Mouse (Mus musculus): ENCODE results near the gene Aasdh. TPM values are rescaled to one million over a fixed set of nuclear protein-coding genes. Genes with fewer than 3 reads are reported as not detected.

Gene Aasdh
- polyA plus RNA-seq, 1 experiment from 2014 or later: 18.2 TPM

DNA sequence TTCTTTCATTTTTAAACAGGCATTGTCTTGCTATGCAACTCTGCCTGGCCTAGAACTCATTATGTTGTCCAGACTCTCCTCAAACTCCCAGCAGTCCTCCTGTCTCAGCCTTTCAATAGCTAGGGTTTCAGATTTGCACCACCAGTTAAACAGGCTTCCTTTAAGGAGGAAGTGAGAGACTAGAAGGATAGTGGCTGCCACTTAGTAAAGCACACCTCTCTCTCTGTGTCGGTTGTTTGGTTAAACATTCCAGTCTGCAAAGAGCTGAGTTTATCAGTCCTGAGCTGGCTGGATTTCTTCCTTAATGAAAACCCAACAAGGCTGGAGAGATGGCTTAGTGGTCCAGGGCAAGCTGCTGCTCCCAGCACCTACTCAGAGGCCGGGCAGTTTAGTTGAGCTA, 12.7 kb downstream of the Aasdh start:
- DNase-seq (ENCODE audit: low spot score): peak; percentile 18
- H3K36me3 ChIP-seq (ENCODE audit: control insufficient read depth, insufficient read depth, low read length): peaks cover 54% of the 10 kb centered on the region

DNA sequence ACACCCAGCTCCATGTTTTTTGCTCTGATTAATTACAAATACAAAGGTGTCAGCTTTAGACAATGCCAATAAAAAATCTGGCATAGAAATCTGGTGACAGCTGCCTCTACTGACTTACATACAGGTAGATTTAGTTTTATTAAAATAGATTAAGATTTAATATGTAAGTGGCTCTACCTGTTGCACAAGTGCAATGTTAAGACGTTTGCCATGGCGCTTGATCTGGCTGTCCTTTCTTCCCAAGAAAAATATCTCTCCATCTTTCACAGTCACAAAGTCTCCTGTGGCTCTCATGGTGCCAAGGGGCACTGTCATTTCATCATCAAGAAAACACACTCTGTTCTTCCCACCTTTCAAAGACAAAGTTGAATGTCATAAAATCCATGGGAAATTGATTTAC, 18.3 kb downstream of the Aasdh start:
- no peak overlapping the region for H3K4me3 ChIP-seq (ENCODE audit: low read depth, low read length)
- ATAC-seq (replicated peaks; ENCODE audit: low FRiP score, low TSS enrichment, low read depth) (no peak), DNase-seq (ENCODE audit: low spot score) (no peak)
- no peak overlapping the region for H3K27ac ChIP-seq (ENCODE audit: low read depth)
- WGBS: 92% methylated on average over 2 of the region's 2 CpGs
- H3K9me3 ChIP-seq (ENCODE audit: control insufficient read depth, low read length): no peaks in the 10 kb centered on the region
- peaks cover 68% of the 10 kb centered on the region for H3K36me3 ChIP-seq (ENCODE audit: control insufficient read depth, insufficient read depth, low read length)
- H3K9ac ChIP-seq (ENCODE audit: low read length): no peak overlapping the region
- no peak overlapping the region for H3K4me2 ChIP-seq (ENCODE audit: low read length)
- no peaks in the 10 kb centered on the region for H3K27me3 ChIP-seq (replicated peaks; ENCODE audit: control insufficient read depth, insufficient read depth, low read length)
- no peaks in the 10 kb centered on the region for H3K4me1 ChIP-seq (replicated peaks; ENCODE audit: control insufficient read depth, insufficient read depth, low read length)

More for the DNA sequence above, 12.7 kb downstream of the Aasdh start:
- no peak for ATAC-seq (replicated peaks; ENCODE audit: low FRiP score, low TSS enrichment, low read depth)
- 57% methylated on average over 2 of the region's 2 CpGs for WGBS
- Histone ChIP-seq H3K4me2 (ENCODE audit: low read length) (no peak overlapping the region), H3K27me3 (replicated peaks; ENCODE audit: control insufficient read depth, insufficient read depth, low read length) (no peaks in the 10 kb centered on the region), H3K27ac (ENCODE audit: low read depth) (no peak overlapping the region), H3K9me3 (ENCODE audit: control insufficient read depth, low read length) (no peaks in the 10 kb centered on the region), H3K4me1 (replicated peaks; ENCODE audit: control insufficient read depth, insufficient read depth, low read length) (no peaks in the 10 kb centered on the region), H3K4me3 (ENCODE audit: low read depth, low read length) (no peak overlapping the region), H3K9ac (ENCODE audit: low read length) (no peak overlapping the region)

DNA sequence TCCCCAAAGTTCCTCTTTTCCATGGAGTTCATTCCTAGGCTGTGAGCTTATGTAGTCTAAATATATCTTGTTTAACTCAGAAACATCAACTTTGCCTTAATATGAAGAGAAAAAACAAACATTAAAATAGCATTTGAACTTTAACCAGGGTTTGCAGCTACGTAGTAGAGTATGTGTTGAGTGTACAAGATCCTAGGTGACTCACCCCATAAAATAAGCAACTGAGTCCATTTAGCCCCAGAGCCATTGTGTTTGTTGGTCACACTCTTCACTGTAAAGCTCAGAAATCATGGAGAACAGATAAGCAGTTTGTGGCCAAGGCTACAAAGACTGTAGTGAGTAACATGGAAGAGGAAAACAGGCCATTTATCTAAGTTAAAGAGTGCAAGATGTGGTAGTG, 21.2 kb downstream of the Aasdh start:
- Histone ChIP-seq H3K27ac (ENCODE audit: low read depth) (no peak overlapping the region), H3K4me1 (replicated peaks; ENCODE audit: control insufficient read depth, insufficient read depth, low read length) (no peaks in the 10 kb centered on the region), H3K4me2 (ENCODE audit: low read length) (no peak overlapping the region), H3K4me3 (ENCODE audit: low read depth, low read length) (no peak overlapping the region), H3K9me3 (ENCODE audit: control insufficient read depth, low read length) (no peaks in the 10 kb centered on the region), H3K9ac (ENCODE audit: low read length) (no peak overlapping the region), H3K36me3 (ENCODE audit: control insufficient read depth, insufficient read depth, low read length) (peaks cover 65% of the 10 kb centered on the region), H3K27me3 (replicated peaks; ENCODE audit: control insufficient read depth, insufficient read depth, low read length) (no peaks in the 10 kb centered on the region)
- DNase-seq (ENCODE audit: low spot score): no peak
- 85% methylated on average over 1 of the region's 1 CpGs for WGBS
- no peak for ATAC-seq (replicated peaks; ENCODE audit: low FRiP score, low TSS enrichment, low read depth)

DNA sequence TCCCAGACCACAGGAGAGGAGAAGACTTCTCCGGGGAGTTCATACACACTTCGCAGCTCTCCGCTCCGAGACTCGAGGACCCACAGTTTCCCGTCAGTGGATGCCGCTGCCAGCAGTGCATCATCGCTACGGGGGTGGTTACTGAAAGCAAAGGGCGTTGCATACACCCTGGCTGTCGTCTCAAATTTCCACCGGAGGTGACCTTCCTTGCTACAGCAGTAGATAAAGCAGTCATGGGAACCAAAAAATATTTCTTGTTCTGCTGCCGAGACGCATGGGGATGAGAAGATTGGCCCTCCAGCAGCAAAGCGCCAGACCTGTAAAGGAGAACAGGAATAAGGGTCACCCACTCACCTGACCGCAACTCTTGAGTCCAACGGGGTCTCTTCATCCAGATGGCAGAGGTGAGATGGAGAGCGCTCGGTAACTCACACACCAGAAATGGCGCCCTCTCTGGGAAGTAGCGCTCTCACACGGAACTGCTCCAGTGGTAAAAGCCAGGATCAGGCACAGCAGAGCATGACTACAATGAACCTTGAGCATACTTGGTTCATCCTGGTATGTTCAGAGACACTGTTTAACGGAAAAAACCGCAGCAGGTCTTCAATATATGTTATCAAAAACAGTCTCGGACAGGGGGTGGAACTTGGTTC, 29.1 kb downstream of the Aasdh start:
- DNase-seq (ENCODE audit: low spot score) (no peak), ATAC-seq (replicated peaks; ENCODE audit: low FRiP score, low TSS enrichment, low read depth) (no peak)
- no peak overlapping the region for H3K4me3 ChIP-seq (ENCODE audit: low read depth, low read length)
- H3K27me3 ChIP-seq (replicated peaks; ENCODE audit: control insufficient read depth, insufficient read depth, low read length): no peaks in the 10 kb centered on the region
- no peak overlapping the region for H3K4me2 ChIP-seq (ENCODE audit: low read length)
- no peak overlapping the region for H3K27ac ChIP-seq (ENCODE audit: low read depth)
- WGBS: 88% methylated on average over 25 of the region's 25 CpGs
- H3K9me3 ChIP-seq (ENCODE audit: control insufficient read depth, low read length): no peaks in the 10 kb centered on the region
- H3K4me1 ChIP-seq (replicated peaks; ENCODE audit: control insufficient read depth, insufficient read depth, low read length): no peaks in the 10 kb centered on the region
- peaks cover 52% of the 10 kb centered on the region for H3K36me3 ChIP-seq (ENCODE audit: control insufficient read depth, insufficient read depth, low read length)
- no peak overlapping the region for H3K9ac ChIP-seq (ENCODE audit: low read length)

- DNase-seq (ENCODE audit: low spot score) (no peak), ATAC-seq (replicated peaks; ENCODE audit: low FRiP score, low TSS enrichment, low read depth) (no peak)
- Histone ChIP-seq H3K27me3 (replicated peaks; ENCODE audit: control insufficient read depth, insufficient read depth, low read length) (no peaks in the 10 kb centered on the region), H3K4me3 (ENCODE audit: low read depth, low read length) (peak overlapping the region; percentile 33; the same call in 1 of the 2 replicates), H3K36me3 (ENCODE audit: control insufficient read depth, insufficient read depth, low read length) (peaks cover 39% of the 10 kb centered on the region), H3K9ac (ENCODE audit: low read length) (0 out of 2 replicates have a peak overlapping the region, but pooled peaks have one; percentile 13), H3K4me1 (replicated peaks; ENCODE audit: control insufficient read depth, insufficient read depth, low read length) (0 out of 2 replicates have a peak, but pooled peaks cover 3% of the 10 kb centered on the region), H3K9me3 (ENCODE audit: control insufficient read depth, low read length) (no peaks in the 10 kb centered on the region), H3K4me2 (ENCODE audit: low read length) (peak overlapping the region; percentile 47), H3K27ac (ENCODE audit: low read depth) (no peak overlapping the region)
- 66% methylated on average over 6 of the region's 6 CpGs for WGBS
Observed at GRCm38 (mm10) chr5:76869553-76869952, 35.8 kb downstream of the Aasdh start.

- Histone ChIP-seq H3K4me2 (ENCODE audit: low read length) (peak overlapping the region; percentile 47), H3K4me1 (replicated peaks; ENCODE audit: control insufficient read depth, insufficient read depth, low read length) (0 out of 2 replicates have a peak, but pooled peaks cover 3% of the 10 kb centered on the region), H3K27me3 (replicated peaks; ENCODE audit: control insufficient read depth, insufficient read depth, low read length) (no peaks in the 10 kb centered on the region), H3K4me3 (ENCODE audit: low read depth, low read length) (peak overlapping the region; percentile 33), H3K9ac (ENCODE audit: low read length) (no peak overlapping the region), H3K36me3 (ENCODE audit: control insufficient read depth, insufficient read depth, low read length) (peaks cover 35% of the 10 kb centered on the region), H3K27ac (ENCODE audit: low read depth) (no peak overlapping the region), H3K9me3 (ENCODE audit: control insufficient read depth, low read length) (no peaks in the 10 kb centered on the region)
- DNase-seq (ENCODE audit: low spot score): peak; percentile 67
- WGBS: 25% methylated on average over 16 of the region's 16 CpGs
- peak; percentile 76 for ATAC-seq (replicated peaks; ENCODE audit: low FRiP score, low TSS enrichment, low read depth)
Observed at GRCm38 (mm10) chr5:76868693-76869286, 36.5 kb downstream of the Aasdh start.

DNA sequence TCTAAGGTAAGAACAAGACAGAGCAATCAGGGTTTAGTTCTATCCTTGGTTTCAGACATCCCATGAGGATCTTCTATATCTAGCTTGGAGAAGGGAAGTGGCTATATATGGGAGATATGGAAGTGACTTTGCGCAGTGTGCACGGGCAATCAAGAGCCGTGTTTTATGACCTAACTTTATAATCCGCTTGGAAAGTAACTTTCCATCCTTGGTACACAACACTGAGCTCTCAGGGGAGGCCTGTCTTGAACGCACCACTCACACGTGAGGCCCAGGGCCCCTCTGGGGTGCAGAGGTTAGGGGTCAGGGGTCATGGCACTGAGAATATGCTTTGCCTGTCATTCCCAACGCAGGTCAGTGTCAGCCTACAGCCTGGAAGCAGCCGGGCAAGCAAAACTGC, 38.5 kb downstream of the Aasdh start:
- WGBS: 64% methylated on average over 8 of the region's 8 CpGs
- Histone ChIP-seq H3K4me1 (replicated peaks; ENCODE audit: control insufficient read depth, insufficient read depth, low read length) (0 out of 2 replicates have a peak, but pooled peaks cover 3% of the 10 kb centered on the region), H3K9ac (ENCODE audit: low read length) (no peak overlapping the region), H3K36me3 (ENCODE audit: control insufficient read depth, insufficient read depth, low read length) (peaks cover 29% of the 10 kb centered on the region), H3K27ac (ENCODE audit: low read depth) (no peak overlapping the region), H3K4me3 (ENCODE audit: low read depth, low read length) (no peak overlapping the region), H3K27me3 (replicated peaks; ENCODE audit: control insufficient read depth, insufficient read depth, low read length) (no peaks in the 10 kb centered on the region), H3K9me3 (ENCODE audit: control insufficient read depth, low read length) (no peaks in the 10 kb centered on the region), H3K4me2 (ENCODE audit: low read length) (no peak overlapping the region)
- DNase-seq (ENCODE audit: low spot score): no peak
- ATAC-seq (replicated peaks; ENCODE audit: low FRiP score, low TSS enrichment, low read depth): no peak

DNA sequence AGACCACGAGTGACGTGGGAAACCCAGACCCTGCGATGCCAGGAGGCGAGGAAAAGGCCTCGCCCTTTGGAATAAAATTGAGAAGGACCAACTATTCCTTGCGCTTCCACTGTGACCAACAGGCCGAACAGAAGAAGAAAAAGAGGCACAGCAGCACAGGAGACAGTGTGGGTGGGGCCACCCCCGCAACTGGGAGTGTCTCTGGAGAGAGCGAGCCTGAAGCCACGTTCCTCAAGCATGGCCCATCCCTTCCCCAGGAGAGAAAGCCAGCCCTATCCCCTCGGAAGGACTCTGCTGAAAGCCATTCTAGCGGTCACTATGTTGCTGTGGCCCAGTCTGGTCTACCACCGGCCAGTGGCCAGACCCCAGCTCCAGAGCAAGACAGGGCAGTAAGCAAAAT, 46.9 kb downstream of the Aasdh start:
- Histone ChIP-seq H3K27me3 (replicated peaks; ENCODE audit: control insufficient read depth, insufficient read depth, low read length) (peaks cover 10% of the 10 kb centered on the region; the same call in 1 of the 2 replicates), H3K9me3 (ENCODE audit: control insufficient read depth, low read length) (no peaks in the 10 kb centered on the region), H3K36me3 (ENCODE audit: control insufficient read depth, insufficient read depth, low read length) (no peaks in the 10 kb centered on the region), H3K4me2 (ENCODE audit: low read length) (peak overlapping the region; percentile 68), H3K4me3 (ENCODE audit: low read depth, low read length) (peak overlapping the region; percentile 39; the same call in 1 of the 2 replicates), H3K27ac (ENCODE audit: low read depth) (no peak overlapping the region), H3K9ac (ENCODE audit: low read length) (no peak overlapping the region), H3K4me1 (replicated peaks; ENCODE audit: control insufficient read depth, insufficient read depth, low read length) (peaks cover 4% of the 10 kb centered on the region)
- WGBS: 73% methylated on average over 13 of the region's 13 CpGs
- ATAC-seq (replicated peaks; ENCODE audit: low FRiP score, low TSS enrichment, low read depth) (no peak), DNase-seq (ENCODE audit: low spot score) (no peak)

Data from intestine, embryonic 14.5 days (tissue).